Mouse (Mus musculus): Measurements from ENCODE around the gene Nrf1. TPM values are rescaled to one million over a fixed set of nuclear protein-coding genes. Genes with fewer than 3 reads are reported as not detected.

Nrf1 gene
- polyA plus RNA-seq, 1 experiment: 84.9 TPM

DNA sequence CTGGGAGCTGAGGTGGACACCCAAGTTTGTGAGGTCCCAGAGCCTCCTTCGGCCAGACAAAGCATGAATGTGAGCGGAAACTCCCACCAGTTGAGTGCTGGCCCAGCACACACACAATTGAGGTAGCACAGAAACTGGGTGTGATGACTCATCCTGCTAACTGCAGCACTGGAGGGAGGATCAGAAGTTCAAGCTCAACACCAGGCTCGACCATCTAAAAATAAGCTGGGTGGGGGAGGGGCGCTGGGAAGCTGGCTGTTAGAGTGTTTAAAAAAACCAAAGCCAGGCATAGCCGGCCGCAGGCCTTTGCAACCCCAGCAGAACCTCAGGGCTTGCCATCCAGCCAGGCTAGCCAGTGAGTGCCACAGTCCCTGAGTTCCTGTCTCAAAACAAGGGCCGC is 114.3 kb downstream of the Nrf1 start:
- Histone ChIP-seq H3K4me3 (ENCODE audit: insufficient read depth, low read depth, low read length) (no peak overlapping the region), H3K4me1 (ENCODE audit: control insufficient read depth, insufficient read depth, low read length) (peaks cover 8% of the 10 kb centered on the region), H3K27ac (ENCODE audit: insufficient read depth, low read depth, low read length) (no peak overlapping the region)
- TF ChIP-seq POLR2A (IDR thresholded peaks at IDR 0.05; ENCODE audit: insufficient read depth, low read depth, low read length) (no peak), CTCF (IDR thresholded peaks at IDR 0.05; ENCODE audit: insufficient read depth, low read depth, low read length) (no peak)
- 47% methylated on average over 7 of the region's 7 CpGs for WGBS

DNA sequence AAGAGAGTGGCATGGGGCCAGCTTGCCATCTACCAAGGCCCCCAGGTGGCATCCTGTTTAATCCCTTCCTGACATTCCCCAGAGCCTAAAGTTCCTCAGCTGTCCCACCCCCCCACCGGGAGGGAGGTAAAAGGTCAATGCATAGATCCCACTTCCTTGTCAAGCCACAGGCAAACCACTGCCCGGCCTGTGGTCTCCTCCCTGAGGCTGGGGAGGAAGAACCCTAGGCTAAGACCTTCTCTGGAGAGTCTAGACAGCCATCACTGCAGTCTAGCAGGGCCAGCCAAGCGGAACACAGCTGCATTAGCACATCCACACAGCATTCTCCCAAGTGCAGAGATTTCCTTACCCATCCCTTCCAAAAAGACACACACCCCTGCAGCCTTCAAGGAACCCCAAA is 118.6 kb downstream of the Nrf1 start:
- TF ChIP-seq POLR2A (IDR thresholded peaks at IDR 0.05; ENCODE audit: insufficient read depth, low read depth, low read length): no peak
- no peak for TF ChIP-seq CTCF (IDR thresholded peaks at IDR 0.05; ENCODE audit: insufficient read depth, low read depth, low read length)
- peaks cover 8% of the 10 kb centered on the region for H3K4me1 ChIP-seq (ENCODE audit: control insufficient read depth, insufficient read depth, low read length)
- no peak overlapping the region for H3K27ac ChIP-seq (ENCODE audit: insufficient read depth, low read depth, low read length)
- H3K4me3 ChIP-seq (ENCODE audit: insufficient read depth, low read depth, low read length): no peak overlapping the region
- WGBS: 51% methylated on average over 3 of the region's 3 CpGs

DNA sequence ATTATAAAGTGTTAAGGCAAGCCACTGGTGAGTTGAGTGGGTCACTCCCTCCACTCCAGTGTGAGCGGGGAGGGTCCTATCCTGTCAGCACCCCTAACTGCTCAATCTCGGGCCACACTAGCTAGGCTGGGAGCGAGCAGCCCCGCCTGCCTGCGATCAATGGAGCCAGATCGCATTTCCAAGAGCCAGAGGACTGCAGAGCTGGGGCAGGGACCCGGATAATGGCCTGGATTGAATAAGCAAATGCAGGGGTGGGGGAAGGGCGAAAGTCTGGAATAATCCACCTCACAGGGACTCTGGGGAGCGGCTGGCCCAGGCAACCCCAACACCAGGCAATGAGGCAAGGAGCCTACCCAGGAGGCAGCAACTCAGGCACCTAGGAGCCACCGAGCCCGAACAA is 119.4 kb downstream of the Nrf1 start:
- Histone ChIP-seq H3K4me3 (ENCODE audit: insufficient read depth, low read depth, low read length) (no peak overlapping the region), H3K4me1 (ENCODE audit: control insufficient read depth, insufficient read depth, low read length) (peaks cover 6% of the 10 kb centered on the region), H3K27ac (ENCODE audit: insufficient read depth, low read depth, low read length) (no peak overlapping the region)
- WGBS: 52% methylated on average over 11 of the region's 11 CpGs
- no peak for TF ChIP-seq CTCF (IDR thresholded peaks at IDR 0.05; ENCODE audit: insufficient read depth, low read depth, low read length)
- no peak for TF ChIP-seq POLR2A (IDR thresholded peaks at IDR 0.05; ENCODE audit: insufficient read depth, low read depth, low read length)

DNA sequence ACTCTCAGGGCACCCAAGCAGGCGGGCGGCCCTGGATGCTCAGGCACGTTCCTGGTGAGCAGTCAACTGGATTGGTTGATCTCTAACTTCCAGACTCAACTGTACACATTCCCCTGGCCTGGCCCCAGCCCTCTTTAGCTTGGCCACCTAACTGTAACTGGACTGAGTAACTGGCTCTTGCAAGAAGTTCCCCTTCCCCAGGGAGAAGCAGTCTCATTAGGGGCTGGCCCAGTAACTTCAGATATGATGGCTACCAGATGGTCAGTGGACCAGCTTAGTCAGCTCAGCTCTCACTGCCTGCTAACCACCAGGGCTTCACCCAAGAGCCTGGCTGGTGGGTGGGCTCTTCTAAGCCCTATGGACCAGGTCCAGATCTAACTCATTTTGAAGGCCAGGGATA is 120.5 kb downstream of the Nrf1 start:
- Histone ChIP-seq H3K4me1 (ENCODE audit: control insufficient read depth, insufficient read depth, low read length) (peaks cover 1% of the 10 kb centered on the region; the same call in 1 of the 2 replicates), H3K4me3 (ENCODE audit: insufficient read depth, low read depth, low read length) (no peak overlapping the region), H3K27ac (ENCODE audit: insufficient read depth, low read depth, low read length) (no peak overlapping the region)
- WGBS: 96% methylated on average over 3 of the region's 3 CpGs
- TF ChIP-seq CTCF (IDR thresholded peaks at IDR 0.05; ENCODE audit: insufficient read depth, low read depth, low read length) (no peak), POLR2A (IDR thresholded peaks at IDR 0.05; ENCODE audit: insufficient read depth, low read depth, low read length) (no peak)

GRCm38 (mm10) chr6:30169148-30169547 is 121.4 kb downstream of the Nrf1 start:
- TF ChIP-seq POLR2A (IDR thresholded peaks at IDR 0.05; ENCODE audit: insufficient read depth, low read depth, low read length): no peak
- no peak for TF ChIP-seq CTCF (IDR thresholded peaks at IDR 0.05; ENCODE audit: insufficient read depth, low read depth, low read length)
- Histone ChIP-seq H3K4me3 (ENCODE audit: insufficient read depth, low read depth, low read length) (no peak overlapping the region), H3K27ac (ENCODE audit: insufficient read depth, low read depth, low read length) (no peak overlapping the region), H3K4me1 (ENCODE audit: control insufficient read depth, insufficient read depth, low read length) (peaks cover 10% of the 10 kb centered on the region)
- 73% methylated on average over 12 of the region's 12 CpGs for WGBS

- Histone ChIP-seq H3K4me1 (ENCODE audit: control insufficient read depth, insufficient read depth, low read length) (peaks cover 24% of the 10 kb centered on the region), H3K4me3 (ENCODE audit: insufficient read depth, low read depth, low read length) (no peak overlapping the region), H3K27ac (ENCODE audit: insufficient read depth, low read depth, low read length) (no peak overlapping the region)
- 53% methylated on average over 8 of the region's 8 CpGs for WGBS
- no peak for TF ChIP-seq CTCF (IDR thresholded peaks at IDR 0.05; ENCODE audit: insufficient read depth, low read depth, low read length)
- no peak for TF ChIP-seq POLR2A (IDR thresholded peaks at IDR 0.05; ENCODE audit: insufficient read depth, low read depth, low read length)
Observed at GRCm38 (mm10) chr6:30171226-30171625, 123.4 kb downstream of the Nrf1 start.

GRCm38 (mm10) chr6:30171967-30172366 is 124.2 kb downstream of the Nrf1 start:
- Histone ChIP-seq H3K4me3 (ENCODE audit: insufficient read depth, low read depth, low read length) (no peak overlapping the region), H3K4me1 (ENCODE audit: control insufficient read depth, insufficient read depth, low read length) (peaks cover 24% of the 10 kb centered on the region), H3K27ac (ENCODE audit: insufficient read depth, low read depth, low read length) (no peak overlapping the region)
- TF ChIP-seq CTCF (IDR thresholded peaks at IDR 0.05; ENCODE audit: insufficient read depth, low read depth, low read length) (no peak), POLR2A (IDR thresholded peaks at IDR 0.05; ENCODE audit: insufficient read depth, low read depth, low read length) (no peak)
- WGBS: 19% methylated on average over 10 of the region's 10 CpGs

- TF ChIP-seq POLR2A (IDR thresholded peaks at IDR 0.05; ENCODE audit: insufficient read depth, low read depth, low read length) (no peak), CTCF (IDR thresholded peaks at IDR 0.05; ENCODE audit: insufficient read depth, low read depth, low read length) (no peak)
- no peak overlapping the region for H3K27ac ChIP-seq (ENCODE audit: insufficient read depth, low read depth, low read length)
- no peak overlapping the region for H3K4me3 ChIP-seq (ENCODE audit: insufficient read depth, low read depth, low read length)
- peaks cover 24% of the 10 kb centered on the region for H3K4me1 ChIP-seq (ENCODE audit: control insufficient read depth, insufficient read depth, low read length)
- 11% methylated on average over 8 of the region's 8 CpGs for WGBS
Observed at GRCm38 (mm10) chr6:30172441-30172819, 124.6 kb downstream of the Nrf1 start.

GRCm38 (mm10) chr6:30172820-30173550 is 125.2 kb downstream of the Nrf1 start:
- no peak overlapping the region for H3K27ac ChIP-seq (ENCODE audit: insufficient read depth, low read depth, low read length)
- 2% methylated on average over 44 of the region's 44 CpGs for WGBS
- peaks cover 25% of the 10 kb centered on the region for H3K4me1 ChIP-seq (ENCODE audit: control insufficient read depth, insufficient read depth, low read length)
- TF ChIP-seq CTCF (IDR thresholded peaks at IDR 0.05; ENCODE audit: insufficient read depth, low read depth, low read length) (peak; percentile 37; the same call in 1 of the 2 replicates), POLR2A (IDR thresholded peaks at IDR 0.05; ENCODE audit: insufficient read depth, low read depth, low read length) (no peak)
- H3K4me3 ChIP-seq (ENCODE audit: insufficient read depth, low read depth, low read length): no peak overlapping the region

All from olfactory bulb, adult 2 months (tissue).